Mouse (Mus musculus): Measurements from ENCODE around the gene Hltf. TPM values are rescaled to one million over a fixed set of nuclear protein-coding genes. Genes with fewer than 3 reads are reported as not detected.
"Not testable (repeated sequence)": the region's sequence is repeated elsewhere in the genome, so short reads cannot be mapped to it uniquely, and the experiment has no call there.

The Hltf gene
- total RNA-seq (2021): 18.9 and 20.5 TPM in 2 replicates
- long read RNA-seq, experiment 1, full-length matches to known transcripts: 2 of 5 reads
- long read RNA-seq, experiment 1, partial matches to known transcripts: 2 of 5 reads
- long read RNA-seq, experiment 1, other reads (novel, unspliced or antisense): 1 of 5 reads
- long read RNA-seq, experiment 2, full-length matches to known transcripts: 3 of 5 reads
- long read RNA-seq, experiment 2, partial matches to known transcripts: 1 of 5 reads
- long read RNA-seq, experiment 2, other reads (novel, unspliced or antisense): 1 of 5 reads

- DNase-seq: peak; percentile 95
Measured at GRCm38 (mm10) chr3:20057306-20058196, at the start of gene Hltf. Gene Hltf (plus strand): TSS chr3:20057811.

GRCm38 (mm10) chr3:20010464-20010863, 47.1 kb upstream of the Hltf start:
- no peak for DNase-seq

- not testable (repeated sequence) for DNase-seq
Measured at GRCm38 (mm10) chr3:20010905-20011304, 46.7 kb upstream of the Hltf start.

GRCm38 (mm10) chr3:20014454-20014853, 43.2 kb upstream of the Hltf start:
- DNase-seq: no peak

- DNase-seq: no peak
Measured at GRCm38 (mm10) chr3:20018076-20018475, 39.5 kb upstream of the Hltf start.

GRCm38 (mm10) chr3:20023832-20024231, 33.8 kb upstream of the Hltf start:
- no peak for DNase-seq

- no peak for DNase-seq
Measured at GRCm38 (mm10) chr3:20026481-20026880, 31.1 kb upstream of the Hltf start.

GRCm38 (mm10) chr3:20026996-20027689, 30.5 kb upstream of the Hltf start:
- no peak for DNase-seq

- no peak for DNase-seq
Measured at GRCm38 (mm10) chr3:20027788-20028187, 29.8 kb upstream of the Hltf start.

GRCm38 (mm10) chr3:20028640-20029039, 29.0 kb upstream of the Hltf start:
- no peak for DNase-seq

GRCm38 (mm10) chr3:20030807-20031206, 26.8 kb upstream of the Hltf start:
- DNase-seq: no peak

- no peak for DNase-seq
Measured at GRCm38 (mm10) chr3:20033761-20034718, 23.6 kb upstream of the Hltf start.

- DNase-seq: peak; percentile 90
Measured at GRCm38 (mm10) chr3:20034719-20035404, 22.7 kb upstream of the Hltf start, which contains the start of gene Hps3. Gene Hps3 (minus strand): TSS chr3:20035315.

GRCm38 (mm10) chr3:20036069-20036468, 21.5 kb upstream of the Hltf start:
- no peak for DNase-seq

GRCm38 (mm10) chr3:20041461-20041860, 16.1 kb upstream of the Hltf start:
- DNase-seq: not testable (repeated sequence)

- not testable (repeated sequence) for DNase-seq
Measured at GRCm38 (mm10) chr3:20044736-20045135, 12.9 kb upstream of the Hltf start.

- DNase-seq: no peak
Measured at GRCm38 (mm10) chr3:20058197-20058541, 558 bp downstream of the Hltf start.

GRCm38 (mm10) chr3:20076145-20077053, 18.8 kb downstream of the Hltf start:
- no peak for DNase-seq

GRCm38 (mm10) chr3:20082161-20082560, 24.6 kb downstream of the Hltf start:
- no peak for DNase-seq

- no peak for DNase-seq
Measured at GRCm38 (mm10) chr3:20103830-20104229, 46.2 kb downstream of the Hltf start.
